Mouse (Mus musculus) activated CD4-positive, CD25-positive, alpha-beta regulatory T cell, adult 9 weeks (primary cell): ENCODE measurements around the gene Atp6v1e2. TPM values are rescaled to one million over a fixed set of nuclear protein-coding genes. Genes with fewer than 3 reads are reported as not detected.

Experiments used
- polyA plus RNA-seq: library from polyadenylated mRNA; unstranded; fragments of 100-300 nt; shearing (Covaris generic); gene quantifications from one replicate; pipeline ENCODE4 v1.2.1, GENCODE M21; 2017

Atp6v1e2 gene
- polyA plus RNA-seq = not detected

GRCm38 (mm10) chr17:86947840-86948796, at the start of gene Atp6v1e2:
Gene Atp6v1e2 (minus strand): TSS chr17:86947897.

GRCm38 (mm10) chr17:86962894-86963585, 15.3 kb upstream of the Atp6v1e2 start, which contains the start of gene Rhoq:
Gene Rhoq (plus strand): TSS chr17:86963082.

GRCm38 (mm10) chr17:86917048-86917447, 30.6 kb downstream of the Atp6v1e2 start, which contains the start of gene Tmem247:
Gene Tmem247 (plus strand): TSS chr17:86917348.

Other genes with a start within 250 kb of the Atp6v1e2 start
- gene Epas1, start 194.2 kb downstream of the Atp6v1e2 start, polyA plus RNA-seq = 0.57 TPM
- gene Tmem247, start 30.5 kb downstream of the Atp6v1e2 start, polyA plus RNA-seq = not detected
- gene Rhoq, start 15.2 kb upstream of the Atp6v1e2 start, polyA plus RNA-seq = 1.9 TPM
- gene Pigf, start 77.5 kb upstream of the Atp6v1e2 start, polyA plus RNA-seq = 27.4 TPM
- 133 TPM for gene Cript, start 77.7 kb upstream of the Atp6v1e2 start, polyA plus RNA-seq
- gene Socs5, start 159.8 kb upstream of the Atp6v1e2 start, polyA plus RNA-seq = 4.5 TPM